Mouse (Mus musculus) brain, embryonic 18.5 days (tissue): Measurements from ENCODE around the gene Gm21866.
"Not testable (repeated sequence)": the region's sequence is repeated elsewhere in the genome, so short reads cannot be mapped to it uniquely, and the experiment has no call there.

ENCODE experiments used
- DNase-seq: peaks from one replicate; pipeline ENCODE4 v3.0.0-alpha.2; 2012; ENCODE audit warnings: low read depth, low spot score

Gm21866 gene

DNA sequence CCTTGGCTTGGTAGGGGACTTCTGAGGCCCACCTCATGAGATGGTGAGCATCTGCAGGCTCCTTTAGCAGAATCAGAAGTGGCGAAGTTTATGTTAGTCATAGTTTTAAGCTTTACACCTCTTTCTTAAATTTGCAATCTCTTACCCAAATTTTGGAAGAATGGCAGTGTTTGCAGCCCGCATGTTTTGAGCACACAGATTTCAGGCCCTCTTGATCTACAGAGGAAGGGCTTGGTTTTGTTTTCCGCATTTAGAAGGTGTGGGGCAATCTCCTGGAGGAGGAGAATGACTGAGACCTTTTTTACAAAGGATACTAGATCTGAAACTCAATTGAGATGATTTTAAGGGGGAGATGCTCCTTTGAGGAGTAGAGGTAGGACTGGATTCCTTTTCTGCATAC lies at the start of gene Gm21866:
Gene Gm21866 (minus strand): TSS at position 101 of the 400 bp plus-strand sequence.
- not testable (repeated sequence) for DNase-seq

DNA sequence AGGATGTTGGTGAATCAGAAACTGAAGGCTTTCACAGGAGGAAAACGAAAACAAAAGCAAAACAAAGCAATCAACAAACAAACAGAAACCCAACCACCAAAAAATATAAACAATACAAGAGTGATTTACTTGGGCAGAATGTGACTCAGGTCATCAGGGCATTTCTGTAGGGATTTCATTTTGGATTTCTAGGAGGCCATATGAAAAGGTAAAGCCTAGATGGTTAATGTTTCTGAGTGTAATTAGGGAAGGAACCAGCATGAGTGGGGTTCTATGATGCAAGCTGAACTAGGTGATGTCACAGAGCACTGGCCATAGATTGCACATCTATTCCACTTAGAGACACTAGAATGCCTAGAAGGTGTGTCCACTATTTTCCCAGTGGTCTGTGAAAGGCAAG lies 28.3 kb upstream of the Gm21866 start, which contains the start of gene Gm20773:
Gene Gm20773 (plus strand): TSS at position 301 of the 400 bp plus-strand sequence.
- DNase-seq = not testable (repeated sequence)
